Mouse (Mus musculus) hindbrain, postnatal 0 days (tissue): ENCODE measurements at regions not wholly inside any gene's neighbourhood (a gene's known extent, or its start where the extent isn't known, plus 50 kb on each side); places are given as distances from the start of the nearest gene placed in this dataset.

ENCODE experiments used
- ATAC-seq: fragments of 200-750 bp; cut with Nextera tagmentation; 2 replicates; pipeline ENCODE4 v1.8.0; 2017; ENCODE audit warnings: mild to moderate bottlenecking, moderate TSS enrichment, moderate library complexity
- DNase-seq: peaks from one replicate; pipeline ENCODE4 v3.0.0-alpha.2; 2015; ENCODE audit warnings: low spot score
- H3K27ac ChIP-seq: fragments of 300-500 bp; sonication (generic); 2 replicates; pipeline ENCODE4 v1.5.1; 2014; ENCODE audit warnings: mild to moderate bottlenecking
- H3K27me3 ChIP-seq: fragments of 300-500 bp; sonication (generic); 2 replicates; pipeline ENCODE4 v1.6.1; 2014; ENCODE audit warnings: low read length, mixed read lengths; ENCODE audit not compliant: insufficient read depth
- H3K36me3 ChIP-seq: fragments of 300-500 bp; sonication (generic); 2 replicates; pipeline ENCODE4 v1.6.1; 2014; ENCODE audit warnings: low read length, mixed read lengths; ENCODE audit not compliant: insufficient read depth
- H3K4me1 ChIP-seq: fragments of 300-500 bp; sonication (generic); 2 replicates; pipeline ENCODE4 v1.6.1; 2014; ENCODE audit warnings: antibody characterized with exemption, low read length, mixed read lengths; ENCODE audit not compliant: insufficient read depth
- H3K4me2 ChIP-seq: fragments of 300-500 bp; sonication (generic); 2 replicates; pipeline ENCODE4 v1.6.1; 2014; ENCODE audit warnings: low read depth, mild to moderate bottlenecking, low read length, moderate library complexity, mixed read lengths
- H3K4me3 ChIP-seq: fragments of 300-500 bp; sonication (generic); 2 replicates; pipeline ENCODE4 v1.5.1; 2014; ENCODE audit warnings: low read length
- H3K9ac ChIP-seq: fragments of 300-500 bp; sonication (generic); replicated peaks from 2 replicates; pipeline ENCODE4 v1.6.1; 2014; ENCODE audit warnings: mild to moderate bottlenecking, low read length, moderate library complexity, mixed read lengths
- H3K9me3 ChIP-seq: fragments of 300-500 bp; sonication (generic); 2 replicates; pipeline ENCODE4 v1.6.1; 2016; ENCODE audit warnings: low read length, mixed read lengths
- CTCF ChIP-seq: IDR thresholded peaks from 2 replicates; pipeline ENCODE4 v1.5.1; 2016; ENCODE audit warnings: antibody characterized with exemption, control low read depth, low read depth
- WGBS: fragments of 180-500 bp; shearing (Covaris S2); extraction: QIAGEN DNeasy Blood & Tissue Kit; methylation state at CpG from one replicate; pipeline ENCODE4 v1.1.7; 2014; 5-methylcytosine and 5-hydroxymethylcytosine counted together

- DNase-seq (no peak), ATAC-seq (no peak)
- Histone ChIP-seq H3K27me3 (no peaks in the 10 kb centered on the region), H3K36me3 (no peaks in the 10 kb centered on the region), H3K4me2 (no peak overlapping the region), H3K4me3 (no peak overlapping the region), H3K4me1 (no peaks in the 10 kb centered on the region), H3K27ac (no peak overlapping the region), H3K9me3 (no peaks in the 10 kb centered on the region), H3K9ac (no peak overlapping the region)
- TF ChIP-seq CTCF, result no peak
Measured at GRCm38 (mm10) chr3:154453025-154453424, 122.6 kb upstream of the Lhx8 start.

DNA sequence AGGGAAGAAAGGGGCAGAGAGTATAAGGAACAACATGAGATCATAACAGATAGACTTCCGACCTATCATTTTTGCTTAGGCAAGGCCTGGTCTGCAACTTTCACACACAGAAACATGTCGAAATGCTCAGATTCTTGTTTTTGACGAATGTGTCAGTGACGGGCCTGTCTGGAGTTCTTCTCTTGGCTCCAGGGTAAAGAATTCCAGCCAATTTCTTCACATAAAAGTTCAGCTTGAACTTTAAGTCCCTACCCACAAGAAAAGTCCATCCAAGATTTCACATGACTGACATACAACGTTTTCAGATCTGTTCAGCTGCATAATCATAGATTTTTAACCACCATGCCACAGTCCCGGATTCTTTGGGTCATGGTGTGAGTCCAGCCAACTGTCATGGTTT is 122.1 kb upstream of the Lhx8 start:
- Histone ChIP-seq H3K4me3 (no peak overlapping the region), H3K4me1 (no peaks in the 10 kb centered on the region), H3K27me3 (no peaks in the 10 kb centered on the region), H3K36me3 (no peaks in the 10 kb centered on the region), H3K9me3 (no peaks in the 10 kb centered on the region), H3K27ac (no peak overlapping the region), H3K4me2 (no peak overlapping the region), H3K9ac (no peak overlapping the region)
- 83% methylated on average over 6 of the region's 6 CpGs for WGBS
- DNase-seq (no peak), ATAC-seq (no peak)
- TF ChIP-seq CTCF, result no peak

GRCm38 (mm10) chr3:154451169-154451568 is 120.7 kb upstream of the Lhx8 start:
- 66% methylated on average over 7 of the region's 7 CpGs for WGBS
- no peaks in the 10 kb centered on the region for H3K36me3 ChIP-seq
- no peaks in the 10 kb centered on the region for H3K4me1 ChIP-seq
- no peaks in the 10 kb centered on the region for H3K27me3 ChIP-seq
- H3K4me2 ChIP-seq, result no peak overlapping the region
- no peaks in the 10 kb centered on the region for H3K9me3 ChIP-seq
- H3K4me3 ChIP-seq, result no peak overlapping the region
- no peak overlapping the region for H3K27ac ChIP-seq
- TF ChIP-seq CTCF, result no peak
- DNase-seq (no peak), ATAC-seq (no peak)
- H3K9ac ChIP-seq, result no peak overlapping the region

GRCm38 (mm10) chr3:154443351-154444075 is 113.1 kb upstream of the Lhx8 start:
- no peak overlapping the region for H3K4me3 ChIP-seq

GRCm38 (mm10) chr3:154441454-154441853 is 111.0 kb upstream of the Lhx8 start:
- 0 out of 2 replicates have a peak, but pooled peaks have one; percentile 27 for ATAC-seq
- TF ChIP-seq CTCF, result no peak
- Histone ChIP-seq H3K27me3 (no peaks in the 10 kb centered on the region), H3K9me3 (0 out of 2 replicates have a peak, but pooled peaks cover 2% of the 10 kb centered on the region), H3K27ac (no peak overlapping the region), H3K4me2 (no peak overlapping the region), H3K4me3 (no peak overlapping the region), H3K4me1 (no peaks in the 10 kb centered on the region), H3K9ac (no peak overlapping the region), H3K36me3 (no peaks in the 10 kb centered on the region)
- DNase-seq, result peak; percentile 38

More at GRCm38 (mm10) chr3:154443351-154444075, 113.1 kb upstream of the Lhx8 start:
- ATAC-seq, result no peak
- no peak overlapping the region for H3K9ac ChIP-seq
- H3K27me3 ChIP-seq, result no peaks in the 10 kb centered on the region
- H3K36me3 ChIP-seq, result no peaks in the 10 kb centered on the region
- 88% methylated on average over 10 of the region's 10 CpGs for WGBS
- H3K27ac ChIP-seq, result no peak overlapping the region
- H3K4me2 ChIP-seq, result no peak overlapping the region
- no peak for TF ChIP-seq CTCF
- H3K4me1 ChIP-seq, result no peaks in the 10 kb centered on the region
- no peak for DNase-seq
- no peaks in the 10 kb centered on the region for H3K9me3 ChIP-seq

DNA sequence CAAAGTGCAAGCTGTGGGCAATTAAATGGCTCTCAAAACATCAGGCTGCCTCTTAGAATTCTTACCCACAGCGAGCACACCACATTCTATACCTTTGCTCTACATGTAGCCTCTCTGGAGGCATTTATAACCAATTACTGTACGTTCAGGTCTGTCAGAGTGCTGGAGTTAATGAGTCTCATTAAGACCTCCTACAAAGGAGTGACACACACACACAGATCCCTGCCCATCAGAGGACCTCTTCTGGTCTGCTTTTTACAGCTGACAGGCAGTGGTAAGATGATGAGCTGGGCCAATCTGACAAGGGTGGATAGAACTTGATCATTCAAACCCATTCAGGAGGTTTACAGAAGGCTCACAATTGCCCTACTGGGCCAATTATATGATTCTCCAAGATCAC is 110.4 kb upstream of the Lhx8 start:
- 0 out of 2 replicates have a peak, but pooled peaks cover 3% of the 10 kb centered on the region for H3K9me3 ChIP-seq
- no peak overlapping the region for H3K27ac ChIP-seq
- no peaks in the 10 kb centered on the region for H3K27me3 ChIP-seq
- no peaks in the 10 kb centered on the region for H3K36me3 ChIP-seq
- ATAC-seq (no peak), DNase-seq (no peak)
- WGBS, result 49% methylated on average over 2 of the region's 2 CpGs
- H3K9ac ChIP-seq, result no peak overlapping the region
- H3K4me1 ChIP-seq, result no peaks in the 10 kb centered on the region
- H3K4me3 ChIP-seq, result no peak overlapping the region
- TF ChIP-seq CTCF, result no peak
- no peak overlapping the region for H3K4me2 ChIP-seq

- Histone ChIP-seq H3K27me3 (no peaks in the 10 kb centered on the region), H3K27ac (no peak overlapping the region), H3K36me3 (no peaks in the 10 kb centered on the region), H3K4me2 (no peak overlapping the region), H3K4me1 (no peaks in the 10 kb centered on the region), H3K4me3 (no peak overlapping the region), H3K9ac (no peak overlapping the region), H3K9me3 (no peaks in the 10 kb centered on the region)
- DNase-seq, result no peak
- TF ChIP-seq CTCF, result no peak
- 76% methylated on average over 7 of the region's 7 CpGs for WGBS
- no peak for ATAC-seq
Measured at GRCm38 (mm10) chr3:154430856-154431255, 100.4 kb upstream of the Lhx8 start.
